Mouse (Mus musculus): Measurements from ENCODE around the gene Hmgb1.

DNA sequence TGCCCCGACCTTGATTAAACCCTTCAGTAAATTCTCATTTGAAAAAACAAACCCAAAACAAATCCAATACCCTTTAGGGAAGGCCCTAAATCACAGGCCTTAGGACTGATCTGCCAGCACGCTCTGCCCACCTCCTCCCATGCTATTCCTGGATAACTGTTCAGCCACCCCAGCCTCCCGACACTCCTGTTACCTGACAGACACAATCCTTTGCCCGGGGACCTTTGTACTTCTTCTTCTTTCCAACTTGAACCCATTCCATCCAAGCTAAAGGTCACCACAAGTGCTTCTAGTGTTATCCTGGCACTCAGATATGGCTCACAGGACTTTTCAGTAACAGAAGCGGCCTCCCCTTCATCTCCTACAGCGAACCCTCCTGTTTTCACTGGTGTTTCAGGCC, 25.3 kb downstream of the Hmgb1 start:
- no peak for TF ChIP-seq CTCF (conservative IDR thresholded peaks at IDR 0.05; ENCODE audit: insufficient read depth, insufficient read length, low read depth, low read length)
- no peak for TF ChIP-seq POLR2A (IDR thresholded peaks at IDR 0.05; ENCODE audit: low read depth, low read length)

Data from kidney, adult 2 months (tissue).